Mouse (Mus musculus): ENCODE measurements around the gene Satb1. TPM values are rescaled to one million over a fixed set of nuclear protein-coding genes. Genes with fewer than 3 reads are reported as not detected.
A peak's percentile ranks its signal among the peaks of the same experiment; 100 is the strongest.

The Satb1 gene
- 100 to 1,000 TPM in 1 of 4 experiments, 10 to 100 TPM in 3; 69.8 to 101 (median 87.3) TPM for total RNA-seq (2022)

DNA sequence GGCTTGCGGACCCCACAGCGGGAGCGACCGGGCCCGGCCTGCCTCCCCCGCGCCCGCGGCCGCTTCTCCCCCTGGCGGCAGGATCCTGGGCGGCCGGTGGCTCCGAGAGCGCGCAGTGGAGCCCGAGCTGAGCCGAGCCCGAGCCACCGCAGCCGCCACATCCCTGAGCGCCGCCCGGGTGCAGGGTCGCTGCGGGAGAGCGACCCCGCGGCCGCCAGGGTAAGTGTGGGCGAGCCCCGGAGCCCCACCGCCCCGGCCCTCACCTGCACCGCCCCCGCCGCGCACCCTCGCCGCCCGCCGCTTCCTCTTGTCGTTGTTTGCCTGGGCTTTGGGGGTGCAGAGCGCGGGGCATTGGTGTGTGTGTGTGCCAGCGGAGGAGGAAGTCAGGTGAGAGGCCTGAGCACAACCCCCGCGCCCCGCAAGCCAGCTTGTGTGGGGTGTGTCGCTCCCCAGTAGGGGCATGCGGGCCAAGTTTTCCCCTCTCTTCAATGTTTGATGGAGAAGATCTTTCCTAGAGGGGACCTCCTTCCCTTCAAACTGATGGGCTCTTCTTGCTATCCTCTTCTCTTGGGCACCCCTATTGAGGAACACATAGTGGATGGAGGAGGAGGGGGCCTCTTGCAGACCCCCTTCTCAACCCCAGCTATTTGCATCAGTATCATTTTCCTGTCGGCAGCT is at the start of gene Satb1:
TSS of gene Satb1 (minus strand) at position 391 of the 678 bp plus-strand sequence.
- DNase-seq (ENCODE audit: low spot score in 2 of 2): peak in 1 of 2 experiments; percentile 17

DNA sequence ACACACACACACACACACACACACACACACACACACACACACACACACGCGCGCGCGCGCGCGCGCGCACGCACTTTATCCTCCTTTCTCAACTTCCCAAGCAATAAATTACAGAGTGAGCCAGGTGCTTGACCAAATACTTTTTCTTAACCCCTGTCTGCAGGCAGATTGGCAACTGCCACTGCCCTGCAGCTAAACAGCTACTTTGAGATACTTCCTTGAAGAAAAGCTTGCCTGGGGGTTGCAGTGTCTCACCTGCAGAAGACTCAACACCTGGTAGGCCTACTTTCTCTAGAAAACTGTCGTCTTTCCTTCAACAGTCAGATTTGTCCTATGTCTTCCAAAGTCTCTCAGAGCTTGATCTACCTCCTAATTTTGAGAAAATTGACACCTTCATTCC is 49.5 kb upstream of the Satb1 start:
- no peak for DNase-seq (ENCODE audit: low spot score in 2 of 2)

- DNase-seq (ENCODE audit: low spot score in 2 of 2): no peak
Observed at GRCm38 (mm10) chr17:51880895-51881622, 48.0 kb upstream of the Satb1 start.

- DNase-seq (ENCODE audit: low spot score in 2 of 2): no peak
Observed at GRCm38 (mm10) chr17:51880221-51880620, 47.1 kb upstream of the Satb1 start.

DNA sequence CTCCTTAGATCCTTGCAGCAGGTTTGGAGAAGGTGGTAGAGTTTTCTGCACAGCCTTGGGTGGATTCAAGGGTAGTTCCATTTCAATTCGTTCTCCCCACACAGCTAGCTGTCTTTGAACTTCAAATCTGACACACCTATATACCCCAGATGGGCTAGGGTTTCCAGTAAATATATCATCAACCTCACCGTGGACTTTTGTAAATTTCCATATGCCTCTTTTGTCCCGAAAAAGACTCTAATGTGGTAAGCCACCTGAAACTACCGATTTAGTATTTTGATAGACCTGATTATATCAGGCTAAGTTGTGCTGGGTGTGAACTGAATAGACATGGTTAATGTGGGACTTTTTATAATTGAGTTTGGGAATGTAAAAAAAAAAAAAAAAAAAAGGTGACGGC is 46.6 kb upstream of the Satb1 start:
- no peak for DNase-seq (ENCODE audit: low spot score in 2 of 2)

DNA sequence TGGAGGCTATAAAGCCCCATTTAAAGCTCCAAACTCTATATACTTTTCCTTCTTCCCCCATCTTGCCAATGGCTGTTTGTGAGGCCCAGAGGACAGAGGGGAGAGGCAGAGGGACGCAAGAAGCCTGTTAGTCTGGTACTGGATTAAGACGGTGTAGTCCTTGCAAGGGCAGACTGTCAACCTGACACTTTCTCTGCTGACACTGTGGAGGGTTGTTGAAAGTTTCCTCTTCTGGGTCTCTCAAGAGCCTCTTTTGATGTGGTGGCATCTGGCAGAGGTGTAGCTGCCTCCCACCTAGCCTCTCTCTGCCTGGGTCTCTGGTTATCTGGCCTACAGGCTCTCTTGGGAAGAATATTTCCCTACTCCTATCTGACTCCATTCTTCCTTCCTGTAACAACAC is 46.1 kb upstream of the Satb1 start:
- no peak for DNase-seq (ENCODE audit: low spot score in 2 of 2)

- DNase-seq (ENCODE audit: low spot score in 2 of 2): no peak
Observed at GRCm38 (mm10) chr17:51876471-51876870, 43.4 kb upstream of the Satb1 start.

- DNase-seq (ENCODE audit: low spot score in 2 of 2): no peak
Observed at GRCm38 (mm10) chr17:51857616-51858015, 24.5 kb upstream of the Satb1 start.

DNA sequence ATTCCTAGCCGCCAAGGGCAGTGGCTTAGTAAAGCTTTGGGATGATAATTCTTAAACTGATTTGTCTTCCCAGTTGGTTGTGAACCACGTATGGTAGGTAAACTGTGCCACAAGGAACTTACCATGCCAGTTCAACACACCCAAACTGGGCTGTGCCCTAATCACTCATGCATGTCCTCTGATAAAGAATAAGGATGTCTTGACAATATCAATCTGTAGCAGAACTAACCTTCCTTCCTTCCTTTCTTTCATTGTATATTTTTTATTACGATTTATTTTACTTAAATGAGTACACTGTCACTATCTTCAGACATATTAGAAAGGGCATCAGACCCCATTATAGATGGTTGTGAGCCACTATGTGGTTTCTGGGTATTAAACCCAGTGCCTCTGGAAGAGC is 23.2 kb upstream of the Satb1 start:
- DNase-seq (ENCODE audit: low spot score in 2 of 2): no peak

- no peak for DNase-seq (ENCODE audit: low spot score in 2 of 2)
Observed at GRCm38 (mm10) chr17:51855261-51855660, 22.2 kb upstream of the Satb1 start.

- DNase-seq (ENCODE audit: low spot score in 2 of 2): no peak
Observed at GRCm38 (mm10) chr17:51853952-51854351, 20.9 kb upstream of the Satb1 start.

GRCm38 (mm10) chr17:51840596-51840995 is 7.5 kb upstream of the Satb1 start:
- no peak for DNase-seq (ENCODE audit: low spot score in 2 of 2)

DNA sequence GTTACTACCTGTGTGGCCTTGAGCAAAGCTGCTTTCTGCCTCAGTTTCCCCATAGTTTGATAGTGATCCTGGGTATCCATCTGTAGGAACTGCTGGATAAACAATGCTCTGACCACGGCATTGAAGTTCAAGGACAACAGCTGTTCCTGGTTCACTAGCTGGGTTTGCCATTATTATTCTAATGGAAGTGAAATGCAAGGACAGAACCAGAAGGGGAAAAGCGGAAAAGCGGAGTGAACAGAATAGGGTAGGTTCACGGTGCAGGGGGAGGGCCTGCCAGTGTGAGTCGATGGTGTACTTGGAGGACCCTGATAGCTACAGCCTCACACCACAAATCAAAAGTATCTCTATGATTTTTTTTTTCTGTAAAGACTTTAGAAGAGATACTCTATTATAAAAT is 6.4 kb upstream of the Satb1 start:
- no peak for DNase-seq (ENCODE audit: low spot score in 2 of 2)

- DNase-seq (ENCODE audit: low spot score in 2 of 2): no peak
Observed at GRCm38 (mm10) chr17:51836901-51837300, 3.8 kb upstream of the Satb1 start.

- no peak for DNase-seq (ENCODE audit: low spot score in 2 of 2)
Observed at GRCm38 (mm10) chr17:51836243-51836642, 3.2 kb upstream of the Satb1 start.

GRCm38 (mm10) chr17:51833578-51834361 is 680 bp upstream of the Satb1 start:
- DNase-seq (ENCODE audit: low spot score in 2 of 2): no peak

- no peak for DNase-seq (ENCODE audit: low spot score in 2 of 2)
Observed at GRCm38 (mm10) chr17:51832421-51832875, 642 bp downstream of the Satb1 start.

DNA sequence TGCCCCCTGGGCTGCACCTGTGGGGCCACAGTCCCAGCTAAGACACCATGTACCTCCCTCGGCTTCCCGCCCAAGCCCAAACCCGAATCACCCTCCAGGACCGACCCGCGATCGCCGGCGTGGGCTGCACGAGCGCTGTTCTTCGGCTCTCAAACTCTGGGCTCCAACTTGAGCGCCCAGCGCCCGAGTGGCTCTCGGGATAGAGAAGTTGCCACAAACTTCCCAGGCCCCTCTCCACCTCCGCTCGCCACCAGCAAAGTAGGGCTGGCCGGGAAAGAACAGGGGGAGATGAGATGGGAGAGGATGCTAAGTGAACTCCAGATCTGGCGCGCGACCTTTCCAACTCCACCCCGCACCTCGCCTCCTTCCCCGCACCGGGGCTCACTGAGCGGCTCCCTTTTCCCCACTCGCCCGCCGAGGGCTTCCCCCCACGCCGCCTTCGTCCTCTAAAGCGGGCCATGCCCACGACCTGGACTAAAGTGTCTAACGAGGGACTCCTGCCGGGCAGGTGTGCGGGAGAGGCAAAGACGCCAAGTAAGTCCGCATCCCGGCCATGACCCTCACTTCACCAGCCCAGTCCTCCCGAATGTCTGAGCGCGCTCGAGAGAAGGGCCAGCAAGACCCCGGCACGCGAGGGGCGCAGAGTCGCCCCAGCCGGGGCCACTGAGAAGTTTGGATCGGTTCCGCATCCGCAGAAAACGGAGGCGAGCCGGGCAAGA is 1.2 kb downstream of the Satb1 start:
- DNase-seq (ENCODE audit: low spot score in 2 of 2): no peak

DNA sequence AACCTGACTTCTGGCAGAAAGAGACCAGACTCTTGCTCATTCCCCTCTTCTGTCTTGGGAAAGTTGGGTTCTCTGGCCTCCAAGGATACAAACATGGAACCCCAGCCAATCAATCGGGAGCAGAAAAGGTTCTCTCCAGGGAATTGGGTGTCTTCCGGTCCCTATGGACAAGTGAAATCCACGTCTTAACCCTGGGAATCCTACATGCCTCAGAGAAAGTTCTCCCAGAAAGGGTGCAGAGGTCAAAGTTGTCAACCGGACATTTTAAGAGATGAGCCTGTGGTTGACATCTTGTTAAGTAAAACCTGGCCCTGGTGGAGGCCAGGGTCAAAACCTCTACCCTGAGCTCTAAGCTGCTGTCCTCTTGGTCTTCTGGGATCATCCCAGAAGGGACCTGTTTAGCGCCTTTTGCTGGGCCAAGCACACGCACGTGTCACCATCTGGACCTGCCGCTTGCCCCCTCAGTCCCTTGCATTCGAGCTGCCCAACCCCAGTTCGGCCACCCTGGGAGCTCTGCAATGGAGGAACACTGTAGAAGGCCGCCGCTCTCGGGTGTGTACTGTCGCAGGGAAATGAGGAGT is 1.9 kb downstream of the Satb1 start:
- DNase-seq (ENCODE audit: low spot score in 2 of 2): no peak

- DNase-seq (ENCODE audit: low spot score in 2 of 2): no peak
Observed at GRCm38 (mm10) chr17:51829436-51829835, 3.7 kb downstream of the Satb1 start.

GRCm38 (mm10) chr17:51827922-51828410 is 5.1 kb downstream of the Satb1 start:
- no peak for DNase-seq (ENCODE audit: low spot score in 2 of 2)
